In the genomic region with DNA sequence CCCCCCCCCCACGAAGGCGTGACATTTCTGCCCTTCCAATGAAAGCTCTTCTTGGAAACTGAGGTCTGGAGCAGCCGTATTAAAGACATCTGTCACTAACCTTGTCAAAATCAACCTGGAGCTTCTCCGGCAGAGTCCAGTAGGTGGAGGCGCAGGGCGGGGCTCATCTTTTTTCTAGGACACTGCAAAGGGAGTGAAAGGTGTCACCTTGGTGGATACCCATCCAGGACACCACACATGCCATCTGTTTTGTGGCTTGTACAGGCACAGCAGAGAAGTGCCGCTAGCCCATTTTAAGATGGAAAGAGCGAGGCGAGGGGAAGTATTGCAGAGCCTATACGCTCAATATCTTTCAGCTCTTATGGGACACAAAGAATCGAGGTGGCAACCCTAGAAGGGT, we compare ENCODE assay signal across 8 mouse cellular contexts.
DNase-seq lines count a peak whose midpoint lies in the region; ATAC-seq lines count a peak whose summit lies in the region.

No protein-coding gene starts in this region.

- intact Hi-C loops in heart, postnatal 25 days (cut with DNase I): loop anchor here (1.0 to 10.0 kb wide), 3 partner anchors 102 to 338 kb away; a partner anchor contains a TSS

- H3K27ac ChIP-seq in heart, embryonic 10.5 days: no peak overlapping the region
- H3K27ac ChIP-seq in hindbrain, embryonic 14.5 days: peak overlapping the region; percentile 54; the same call in 1 of the 2 replicates
- peak overlapping the region; percentile 44; the same call in 1 of the 2 replicates for H3K27ac ChIP-seq in midbrain, embryonic 13.5 days

- WGBS in heart, embryonic 10.5 days: 36% methylated on average over 11 of the region's 11 CpGs
- WGBS in hindbrain, embryonic 14.5 days: 47% methylated on average over 11 of the region's 11 CpGs
- 47% methylated on average over 11 of the region's 11 CpGs for WGBS in midbrain, embryonic 13.5 days

- H3K9ac ChIP-seq in hindbrain, embryonic 14.5 days: peak overlapping the region; percentile 55
- H3K9ac ChIP-seq in midbrain, embryonic 13.5 days (replicated peaks): peak overlapping the region; percentile 53

- ATAC-seq in hindbrain, embryonic 14.5 days (ENCODE audit: low FRiP score): peak; percentile 45
- ATAC-seq in midbrain, embryonic 13.5 days: peak; percentile 68
- no peak for ATAC-seq in erythroid progenitor cell, adult 5-6 weeks (replicated peaks; ENCODE audit: low FRiP score, poor library complexity, severe bottlenecking)

- H3K4me2 ChIP-seq in hindbrain, embryonic 14.5 days (replicated peaks): peak overlapping the region; percentile 64
- peak overlapping the region; percentile 60 for H3K4me2 ChIP-seq in midbrain, embryonic 13.5 days (replicated peaks)

- no peaks in the 10 kb centered on the region for H3K36me3 ChIP-seq in heart, embryonic 10.5 days
- no peaks in the 10 kb centered on the region for H3K36me3 ChIP-seq in hindbrain, embryonic 14.5 days (replicated peaks; ENCODE audit: control insufficient read depth, insufficient read depth)
- H3K36me3 ChIP-seq in midbrain, embryonic 13.5 days: no peaks in the 10 kb centered on the region

- peak overlapping the region; percentile 57 for H3K4me3 ChIP-seq in heart, embryonic 10.5 days
- peak overlapping the region; percentile 35 for H3K4me3 ChIP-seq in hindbrain, embryonic 14.5 days (replicated peaks; ENCODE audit: low read length)
- H3K4me3 ChIP-seq in midbrain, embryonic 13.5 days (replicated peaks): peak overlapping the region; percentile 45

- H3K4me1 ChIP-seq in heart, embryonic 10.5 days: peaks cover 4% of the 10 kb centered on the region; the same call in 1 of the 2 replicates
- peaks cover 12% of the 10 kb centered on the region for H3K4me1 ChIP-seq in hindbrain, embryonic 14.5 days (replicated peaks; ENCODE audit: control insufficient read depth, insufficient read depth, low read length)
- peaks cover 11% of the 10 kb centered on the region for H3K4me1 ChIP-seq in midbrain, embryonic 13.5 days (replicated peaks)

- peaks cover 34% of the 10 kb centered on the region for H3K27me3 ChIP-seq in heart, embryonic 10.5 days (ENCODE audit: insufficient read depth, poor library complexity, severe bottlenecking)
- no peaks in the 10 kb centered on the region for H3K27me3 ChIP-seq in hindbrain, embryonic 14.5 days (ENCODE audit: control insufficient read depth, insufficient read depth, low read length)
- peaks cover 11% of the 10 kb centered on the region; the same call in 1 of the 2 replicates for H3K27me3 ChIP-seq in midbrain, embryonic 13.5 days

- DNase-seq in heart, embryonic 10.5 days (ENCODE audit: low spot score): no peak
- DNase-seq in heart, postnatal 25 days (ENCODE audit: low spot score): no peak
- peak; percentile 14 for DNase-seq in ZHBTc4 (ENCODE audit: low read depth, low spot score)
- DNase-seq in hindbrain, embryonic 14.5 days (ENCODE audit: low spot score): no peak
- no peak for DNase-seq in ovary, postnatal 14 days (ENCODE audit: low spot score)
- DNase-seq in adrenal gland, adult 8-10 months: no peak

- no peaks in the 10 kb centered on the region for H3K9me3 ChIP-seq in heart, embryonic 10.5 days
- no peaks in the 10 kb centered on the region for H3K9me3 ChIP-seq in hindbrain, embryonic 14.5 days (ENCODE audit: control insufficient read depth, low read length)
- H3K9me3 ChIP-seq in midbrain, embryonic 13.5 days: no peaks in the 10 kb centered on the region
